Comparison of ENCODE assay signal across 23 mouse cellular contexts in genomic region chr2:93444280-93444679, GRCm38 (mm10). TPM values are rescaled to one million over a fixed set of nuclear protein-coding genes. Genes with fewer than 3 reads are reported as not detected.
DNase-seq lines count a peak whose midpoint lies in the region; ATAC-seq and TF ChIP-seq lines count a peak whose summit lies in the region.
"Had no signal": no experiment of that assay in that cellular context is flagged by ENCODE, and none has a peak within 500 bp of the region (broad histone marks: within the 10 kb centered on the region; RNA-seq: fewer than 3 reads in every experiment).

No protein-coding gene starts in this region.

- WGBS in kidney, adult 2 months = 73% methylated on average over 7 of the region's 7 CpGs
- WGBS in liver, embryonic 15.5 days (ENCODE audit: insufficient replicate concordance) = 70% methylated on average over 7 of the region's 7 CpGs
- 69% methylated on average over 7 of the region's 7 CpGs for WGBS in liver, embryonic 12.5 days (ENCODE audit: insufficient replicate concordance)

- no peak for TF ChIP-seq POLR2A in kidney, adult 2 months (IDR thresholded peaks at IDR 0.05; ENCODE audit: low read depth, low read length)

- no peak for TF ChIP-seq CTCF in kidney, adult 2 months (conservative IDR thresholded peaks at IDR 0.05; ENCODE audit: insufficient read depth, insufficient read length, low read depth, low read length)

- no peaks in the 10 kb centered on the region for H3K36me3 ChIP-seq in kidney, adult 2 months (ENCODE audit: control insufficient read depth, insufficient read depth, low read length)
- peaks cover 88% of the 10 kb centered on the region for H3K36me3 ChIP-seq in liver, embryonic 15.5 days (replicated peaks)
- peaks cover 21% of the 10 kb centered on the region; the same call in 1 of the 2 replicates for H3K36me3 ChIP-seq in liver, embryonic 12.5 days
- H3K36me3 ChIP-seq: embryonic facial prominence, embryonic 13.5 days; forebrain, embryonic 12.5 days; heart, embryonic 15.5 days; limb, embryonic 12.5 days; midbrain, embryonic 13.5 days had no signal

- no peaks in the 10 kb centered on the region for H3K9me3 ChIP-seq in liver, embryonic 15.5 days (replicated peaks)
- no peaks in the 10 kb centered on the region for H3K9me3 ChIP-seq in liver, embryonic 12.5 days (replicated peaks)
- H3K9me3 ChIP-seq: embryonic facial prominence, embryonic 13.5 days; forebrain, embryonic 12.5 days; heart, embryonic 15.5 days; limb, embryonic 12.5 days; midbrain, embryonic 13.5 days had no signal

- no peak for DNase-seq in kidney, adult 2 months
- DNase-seq in kidney, adult 8-10 months = no peak
- peak; percentile 36 for DNase-seq in naive thymus-derived CD4-positive, alpha-beta T cell, adult 2 months (ENCODE audit: low read depth)
- DNase-seq in lung, postnatal 10 days = no peak
- DNase-seq: adrenal gland, adult 8-10 months; cerebellum, adult 11-12 months; cerebellum, postnatal 36 days; embryo, embryonic 11 days; gastrocnemius, postnatal 36 days; heart, postnatal 36 days; kidney, postnatal 14 days; layer of hippocampus, postnatal 36 days had no signal

- no peaks in the 10 kb centered on the region for H3K27me3 ChIP-seq in kidney, adult 2 months (replicated peaks; ENCODE audit: control insufficient read depth, insufficient read depth, low read length)
- H3K27me3 ChIP-seq in liver, embryonic 15.5 days = no peaks in the 10 kb centered on the region
- H3K27me3 ChIP-seq in liver, embryonic 12.5 days (replicated peaks) = no peaks in the 10 kb centered on the region; the same call in 1 of the 2 replicates
- H3K27me3 ChIP-seq: embryonic facial prominence, embryonic 13.5 days; forebrain, embryonic 12.5 days; heart, embryonic 15.5 days; limb, embryonic 12.5 days had no signal

- H3K4me1 ChIP-seq in kidney, adult 2 months (ENCODE audit: control insufficient read depth, insufficient read depth, low read length) = peaks cover 69% of the 10 kb centered on the region
- H3K4me1 ChIP-seq in liver, embryonic 15.5 days (replicated peaks) = peaks cover 84% of the 10 kb centered on the region
- H3K4me1 ChIP-seq in liver, embryonic 12.5 days = peaks cover 65% of the 10 kb centered on the region

- H3K27ac ChIP-seq in kidney, adult 2 months (ENCODE audit: insufficient read depth, low read depth, low read length) = peak overlapping the region; percentile 89
- 0 out of 2 replicates have a peak overlapping the region, but pooled peaks have one; percentile 98 for H3K27ac ChIP-seq in liver, embryonic 15.5 days (replicated peaks)
- no peak overlapping the region for H3K27ac ChIP-seq in liver, embryonic 12.5 days
- H3K27ac ChIP-seq: embryonic facial prominence, embryonic 13.5 days; forebrain, embryonic 12.5 days; heart, embryonic 15.5 days; midbrain, embryonic 13.5 days had no signal

- no peak for ATAC-seq in liver, embryonic 15.5 days (ENCODE audit: insufficient read depth)
- no peak for ATAC-seq in liver, embryonic 12.5 days
- peak; percentile 4; the same call in 1 of the 2 replicates for ATAC-seq in granulocyte monocyte progenitor cell, adult 5-6 weeks (replicated peaks; ENCODE audit: poor library complexity, severe bottlenecking)
- ATAC-seq: hindbrain, embryonic 16.5 days; lung, postnatal 0 days; midbrain, embryonic 13.5 days had no signal

- H3K4me2 ChIP-seq in liver, embryonic 15.5 days = no peak overlapping the region
- H3K4me2 ChIP-seq in liver, embryonic 12.5 days = no peak overlapping the region
- H3K4me2 ChIP-seq: embryonic facial prominence, embryonic 13.5 days; forebrain, embryonic 12.5 days; heart, embryonic 15.5 days; limb, embryonic 12.5 days; midbrain, embryonic 13.5 days had no signal

- H3K4me3 ChIP-seq in kidney, adult 2 months (ENCODE audit: insufficient read depth, low read depth, low read length) = no peak overlapping the region
- no peak overlapping the region for H3K4me3 ChIP-seq in liver, embryonic 15.5 days (replicated peaks)
- no peak overlapping the region for H3K4me3 ChIP-seq in liver, embryonic 12.5 days
- H3K4me3 ChIP-seq: embryonic facial prominence, embryonic 13.5 days; erythroblast, embryonic 14.5 days; forebrain, embryonic 12.5 days; heart, embryonic 15.5 days; limb, embryonic 12.5 days; midbrain, embryonic 13.5 days had no signal

- no peak overlapping the region for H3K9ac ChIP-seq in liver, embryonic 15.5 days
- no peak overlapping the region for H3K9ac ChIP-seq in liver, embryonic 12.5 days
- H3K9ac ChIP-seq: embryonic facial prominence, embryonic 13.5 days; forebrain, embryonic 12.5 days; heart, embryonic 15.5 days; limb, embryonic 12.5 days; midbrain, embryonic 13.5 days had no signal

RNA-seq across cellular contexts. Expression of gene Cd82, which starts 18.7 kb away (rescaled TPM):
- polyA plus RNA-seq in kidney, adult 2 months (2012; rRNA removed) = 200 and 223 TPM in 2 replicates
- 113 and 118 TPM in 2 replicates for polyA plus RNA-seq in liver, embryonic 15.5 days (2015; fragmentation: Nextera tagmentation; extraction: Ambion mirVana)
- polyA plus RNA-seq in liver, embryonic 12.5 days (2016; fragmentation: Nextera tagmentation; extraction: Ambion mirVana) = 46.2 and 49.4 TPM in 2 replicates
- 17.7 and 22.8 TPM in 2 replicates for total RNA-seq in granulocyte monocyte progenitor cell, adult 5-6 weeks (2014; fragmentation: Nextera tagmentation)
- total RNA-seq in granulocyte monocyte progenitor cell, adult 5-6 weeks (2017) = 11.3 and 23.5 TPM in 2 replicates
